Mouse (Mus musculus) cortical plate, adult 2 months (tissue): ENCODE data around the gene Slc46a1. TPM values are rescaled to one million over a fixed set of nuclear protein-coding genes. Genes with fewer than 3 reads are reported as not detected.

ENCODE experiments used
- H3K27ac ChIP-seq: fragments of 200-500 bp; 2 replicates; pipeline ENCODE4 v1.5.1; 2012; ENCODE audit warnings: low read length, control low read depth, inconsistent platforms; ENCODE audit not compliant: insufficient read depth
- H3K4me1 ChIP-seq: fragments of 200-500 bp; 2 replicates; pipeline ENCODE4 v1.6.1; 2011; ENCODE audit warnings: low read length; ENCODE audit not compliant: control insufficient read depth, insufficient read depth
- H3K4me3 ChIP-seq: fragments of 200-500 bp; 2 replicates; pipeline ENCODE4 v1.5.1; 2011; ENCODE audit warnings: mild to moderate bottlenecking, low read length, control low read depth; ENCODE audit not compliant: insufficient read depth
- CTCF ChIP-seq: fragments of 200-500 bp; IDR thresholded peaks from 2 replicates; pipeline ENCODE4 v1.5.1; 2011; ENCODE audit warnings: mild to moderate bottlenecking, control low read depth, low read length; ENCODE audit not compliant: insufficient read depth; ENCODE audit errors: extremely low read depth
- POLR2A ChIP-seq: fragments of 200-500 bp; IDR thresholded peaks from 2 replicates; pipeline ENCODE4 v1.6.1; 2011; ENCODE audit warnings: mild to moderate bottlenecking, low read length, control low read depth; ENCODE audit not compliant: insufficient read depth; ENCODE audit errors: extremely low read depth
- polyA plus RNA-seq: library from polyadenylated mRNA; depleted of rRNA; stranded (reverse); fragments of >200 nt; gene quantifications from 2 replicates; pipeline ENCODE4 v1.2.3, GENCODE M21; 2012

The Slc46a1 gene
- polyA plus RNA-seq, 1 experiment: 14.7 TPM

DNA sequence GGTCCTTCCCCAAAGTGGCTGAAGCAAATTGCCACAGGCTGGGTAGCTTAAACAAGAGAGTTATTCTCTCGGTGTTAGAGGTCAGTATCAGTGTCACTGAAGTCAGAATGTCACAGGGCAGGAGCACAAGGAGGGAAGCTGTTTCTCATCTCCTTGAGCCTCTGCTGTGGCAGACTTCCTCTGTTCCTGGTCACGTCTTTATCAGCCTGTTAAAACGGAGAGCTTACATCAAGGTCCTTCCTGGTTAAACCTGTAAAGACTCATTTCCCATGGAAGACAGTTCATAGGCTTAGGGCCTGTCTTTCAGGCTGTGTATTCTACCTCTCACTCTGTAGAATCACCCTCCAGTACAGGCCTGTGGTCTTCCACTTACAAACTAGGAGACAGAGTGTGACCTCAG lies 2.4 kb downstream of the Slc46a1 start:
- TF ChIP-seq CTCF (no peak), POLR2A (no peak)
- Histone ChIP-seq H3K4me3 (no peak overlapping the region), H3K27ac (no peak overlapping the region), H3K4me1 (peaks cover 2% of the 10 kb centered on the region)

DNA sequence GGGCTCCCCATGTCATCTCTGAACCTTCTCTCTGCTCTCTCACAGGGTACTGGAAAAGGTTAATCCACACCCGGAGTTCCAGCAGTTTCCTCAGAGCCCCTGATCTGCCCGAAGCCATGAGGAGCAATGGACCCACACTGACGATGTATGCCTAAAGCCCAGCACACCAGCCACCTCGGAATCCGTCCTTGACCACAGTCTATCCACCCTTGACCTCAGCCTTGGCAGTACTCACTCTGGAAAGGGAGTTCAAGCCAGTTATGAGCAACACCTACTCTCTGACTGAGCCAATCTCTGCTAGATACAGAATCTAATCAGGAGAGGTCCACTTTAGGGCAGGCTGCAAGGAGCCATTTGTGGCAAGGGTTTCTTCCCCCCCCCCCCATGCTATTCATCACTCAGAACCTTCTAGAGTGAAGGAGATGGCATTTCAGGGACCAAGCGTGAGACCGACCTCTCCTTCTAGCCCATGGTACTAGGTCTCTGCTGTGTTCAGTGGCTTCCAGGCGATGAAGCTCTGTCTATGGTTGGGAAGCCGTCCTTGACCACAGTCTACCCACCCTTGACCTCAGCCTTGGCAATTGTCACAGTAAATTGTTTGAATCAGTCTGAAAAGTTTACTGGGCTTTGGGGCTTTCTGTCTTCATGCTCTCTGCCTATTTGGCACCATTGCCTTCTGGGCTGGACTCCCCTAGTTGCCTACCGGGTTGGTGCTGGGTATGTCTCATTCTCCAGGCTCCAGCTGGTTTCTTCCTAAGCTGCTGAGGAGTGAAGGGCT lies 6.0 kb downstream of the Slc46a1 start:
- no peak overlapping the region for H3K27ac ChIP-seq
- no peak overlapping the region for H3K4me3 ChIP-seq
- TF ChIP-seq POLR2A: no peak
- no peak for TF ChIP-seq CTCF
- H3K4me1 ChIP-seq: no peaks in the 10 kb centered on the region; the same call in 1 of the 2 replicates

DNA sequence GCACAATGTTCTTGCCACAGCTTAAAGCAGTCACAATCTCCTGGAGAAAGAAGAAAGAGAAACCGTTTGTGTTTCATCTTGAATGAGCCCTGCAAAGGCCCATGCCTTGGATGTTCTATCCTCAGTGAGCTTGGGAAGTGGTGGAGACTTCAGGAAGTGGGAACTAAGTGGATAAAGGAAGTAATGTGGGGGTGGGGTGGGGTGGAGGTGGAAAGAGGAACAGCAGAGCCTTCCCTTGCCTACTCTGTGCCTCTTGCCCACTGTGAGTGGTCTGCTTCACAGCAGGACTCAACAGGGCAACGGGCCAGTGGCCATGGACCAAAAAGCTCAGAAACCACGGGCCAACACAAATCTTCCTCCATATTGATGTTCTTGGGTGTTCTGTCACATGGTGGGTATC lies 9.8 kb downstream of the Slc46a1 start:
- Histone ChIP-seq H3K4me3 (no peak overlapping the region), H3K4me1 (no peaks in the 10 kb centered on the region), H3K27ac (no peak overlapping the region)
- no peak for TF ChIP-seq CTCF
- no peak for TF ChIP-seq POLR2A

DNA sequence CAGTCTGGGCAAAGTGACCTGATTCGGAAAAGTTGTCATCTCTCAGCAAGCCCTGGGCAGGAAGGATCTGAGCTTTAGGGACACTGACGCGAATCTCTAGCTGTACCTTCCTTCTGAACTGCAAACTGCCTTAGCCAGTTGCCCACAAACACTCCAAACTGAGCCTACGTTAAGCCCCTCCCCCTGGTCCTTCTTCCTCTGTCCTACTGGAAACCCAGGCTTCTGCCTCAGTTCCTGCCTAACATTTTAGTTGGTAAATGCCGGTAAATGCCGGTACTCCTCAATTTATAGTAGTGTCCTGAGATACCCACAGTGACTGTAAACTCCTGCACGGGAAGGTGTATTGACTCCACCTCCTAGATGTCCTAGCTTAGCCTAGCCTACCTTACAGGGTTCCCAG lies 18.1 kb downstream of the Slc46a1 start:
- no peak for TF ChIP-seq POLR2A
- no peak for TF ChIP-seq CTCF
- H3K4me1 ChIP-seq: no peaks in the 10 kb centered on the region
- H3K27ac ChIP-seq: no peak overlapping the region
- no peak overlapping the region for H3K4me3 ChIP-seq

GRCm38 (mm10) chr11:78488168-78488567 lies 22.7 kb downstream of the Slc46a1 start:
- H3K27ac ChIP-seq: no peak overlapping the region
- H3K4me3 ChIP-seq: no peak overlapping the region
- peaks cover 2% of the 10 kb centered on the region; the same call in 1 of the 2 replicates for H3K4me1 ChIP-seq
- TF ChIP-seq CTCF (peak; percentile 81), POLR2A (no peak)

DNA sequence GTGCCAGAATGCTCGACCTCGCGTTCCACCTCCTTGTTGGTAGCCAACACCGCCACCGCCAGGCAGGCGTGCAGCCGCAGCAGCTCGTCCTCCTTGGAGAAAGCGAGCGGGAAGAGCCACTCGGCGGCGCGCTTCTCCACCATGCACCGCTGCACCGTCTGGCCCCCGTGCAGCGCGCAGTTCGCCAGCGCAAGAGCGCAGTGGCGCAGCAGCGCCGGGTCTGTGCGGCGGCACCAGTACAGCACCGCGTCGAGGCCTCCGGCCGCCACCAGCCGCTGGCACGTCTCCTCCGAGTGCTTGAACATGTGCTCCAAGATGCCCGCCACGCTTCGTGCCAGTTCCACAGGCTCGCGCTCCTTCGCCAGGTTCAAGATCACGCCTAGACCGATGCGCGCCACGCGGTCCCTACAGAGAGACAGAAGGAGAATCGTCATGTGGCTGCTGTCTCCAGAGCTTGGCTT lies 25.3 kb downstream of the Slc46a1 start:
- peaks cover 2% of the 10 kb centered on the region; the same call in 1 of the 2 replicates for H3K4me1 ChIP-seq
- H3K4me3 ChIP-seq: peak overlapping the region; percentile 17
- TF ChIP-seq POLR2A (no peak), CTCF (0 out of 2 replicates have a peak, but pooled peaks have one; percentile 16)
- H3K27ac ChIP-seq: no peak overlapping the region

GRCm38 (mm10) chr11:78495904-78496303 lies 30.4 kb downstream of the Slc46a1 start:
- Histone ChIP-seq H3K4me1 (peaks cover 2% of the 10 kb centered on the region; the same call in 1 of the 2 replicates), H3K27ac (no peak overlapping the region), H3K4me3 (peak overlapping the region; percentile 96)
- TF ChIP-seq CTCF (no peak), POLR2A (no peak)

DNA sequence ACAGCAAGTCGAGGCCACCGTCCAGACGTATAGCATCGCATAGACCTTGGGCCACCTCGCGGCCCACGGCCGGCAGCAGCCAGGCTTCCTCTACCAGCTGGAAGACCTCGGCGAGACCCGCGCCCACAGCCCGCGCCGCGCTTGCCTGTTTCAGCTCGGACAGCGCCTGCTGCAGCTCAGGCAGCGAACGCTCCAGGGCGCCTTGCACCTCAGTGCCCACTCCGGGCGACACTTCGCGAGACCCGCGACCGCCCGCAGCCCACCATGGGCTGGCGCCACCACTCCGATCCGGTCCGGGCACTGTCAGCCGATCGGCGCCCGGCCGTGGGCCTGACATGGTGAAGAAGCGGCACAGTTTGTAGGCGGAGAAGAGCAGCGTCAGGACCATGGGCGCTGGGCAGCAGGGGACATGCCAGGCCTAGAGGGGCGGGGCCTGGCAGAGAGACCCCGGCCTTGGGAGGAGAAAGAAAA lies 31.6 kb downstream of the Slc46a1 start:
- Histone ChIP-seq H3K27ac (peak overlapping the region; percentile 69), H3K4me3 (peak overlapping the region; percentile 96), H3K4me1 (peaks cover 2% of the 10 kb centered on the region; the same call in 1 of the 2 replicates)
- TF ChIP-seq CTCF: no peak
- TF ChIP-seq POLR2A: no peak

DNA sequence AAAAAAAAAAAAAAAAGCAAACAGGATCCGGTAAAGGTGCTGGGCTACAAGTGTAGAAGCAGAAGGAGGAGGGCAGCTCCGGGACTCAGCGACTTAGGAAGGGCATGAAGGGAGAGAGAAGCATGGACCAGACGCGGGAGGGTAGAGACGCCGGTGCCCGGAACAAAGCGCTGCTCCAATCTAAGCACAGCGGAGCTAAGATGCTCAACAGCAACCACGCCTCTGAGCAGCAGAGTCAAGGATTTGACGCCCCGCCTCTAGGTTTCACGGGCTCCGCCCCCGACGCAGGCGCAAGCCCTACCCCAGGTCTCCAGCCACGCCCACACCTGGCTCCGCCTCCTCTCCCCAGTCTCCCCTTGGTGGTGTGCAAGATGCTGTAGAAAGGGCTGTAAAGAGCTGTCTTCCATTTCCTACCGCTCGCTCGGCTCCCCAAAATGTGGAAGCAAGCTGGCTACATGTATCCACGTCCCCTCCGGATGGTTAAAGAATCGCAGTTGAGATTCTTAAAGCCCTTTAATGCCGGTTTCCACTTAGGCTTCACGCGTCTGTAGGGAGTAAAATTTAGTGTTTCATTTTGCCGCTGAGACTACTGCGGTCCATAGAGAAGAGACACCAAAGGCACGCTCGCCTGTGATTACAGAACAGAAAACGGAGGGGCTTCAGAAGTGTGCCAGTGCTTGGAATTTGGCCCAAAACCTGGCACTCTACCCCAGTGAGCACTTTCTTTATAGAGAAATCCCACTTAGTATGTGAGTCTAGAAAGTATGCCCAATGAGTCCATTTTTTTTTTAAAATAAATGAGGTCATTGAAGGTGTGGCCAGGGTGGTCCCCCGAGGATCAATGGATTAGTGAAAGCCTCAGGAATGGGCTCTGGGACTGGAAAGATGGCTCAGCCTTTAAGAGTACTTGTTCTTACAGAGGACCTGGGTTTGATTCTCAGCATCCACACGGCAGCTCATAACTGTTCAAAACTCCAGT lies 32.3 kb downstream of the Slc46a1 start, which contains the start of gene Sarm1:
Sarm1 (minus strand) TSS at position 211 of the 979 bp plus-strand sequence.
- H3K27ac ChIP-seq: peak within 1 kb of the TSS; percentile 69
- H3K4me1 ChIP-seq: peaks cover 2% of the 10 kb centered on the region; the same call in 1 of the 2 replicates
- peak; percentile 99 for TF ChIP-seq POLR2A
- no peak for TF ChIP-seq CTCF

More for the DNA sequence above, 32.3 kb downstream of the Slc46a1 start, which contains the start of gene Sarm1:
- H3K4me3 ChIP-seq: peak within 1 kb of the TSS; percentile 96
